Mouse (Mus musculus) lung, postnatal 0 days (tissue): ENCODE measurements around the gene Ap3b2. TPM values are rescaled to one million over a fixed set of nuclear protein-coding genes. Genes with fewer than 3 reads are reported as not detected.
A peak's percentile ranks its signal among the peaks of the same experiment; 100 is the strongest.

Source experiments
- ATAC-seq: fragments of 200-750 bp; cut with Nextera tagmentation; 2 replicates; pipeline ENCODE4 v1.8.0; 2017; ENCODE audit warnings: moderate library complexity
- DNase-seq: peaks from one replicate; pipeline ENCODE4 v3.0.0-alpha.2; 2016; ENCODE audit warnings: low spot score
- H3K27ac ChIP-seq: fragments of 300-500 bp; sonication (generic); 2 replicates; pipeline ENCODE4 v1.5.1; 2014; ENCODE audit warnings: antibody characterized with exemption, mild to moderate bottlenecking, low read length, mixed read lengths
- H3K27me3 ChIP-seq: fragments of 300-500 bp; sonication (generic); replicated peaks from 2 replicates; pipeline ENCODE4 v1.6.1; 2014; ENCODE audit warnings: low read length, mixed read lengths; ENCODE audit not compliant: insufficient read depth
- H3K36me3 ChIP-seq: fragments of 300-500 bp; sonication (generic); 2 replicates; pipeline ENCODE4 v1.6.1; 2014; ENCODE audit warnings: low read length, mixed read lengths; ENCODE audit not compliant: insufficient read depth
- H3K4me1 ChIP-seq: fragments of 300-500 bp; sonication (generic); 2 replicates; pipeline ENCODE4 v1.6.1; 2014; ENCODE audit warnings: antibody characterized with exemption, low read depth, low read length, mixed read lengths; ENCODE audit not compliant: insufficient read depth
- H3K4me2 ChIP-seq: fragments of 300-500 bp; sonication (generic); replicated peaks from 2 replicates; pipeline ENCODE4 v1.6.1; 2014; ENCODE audit warnings: low read depth, mild to moderate bottlenecking, low read length, moderate library complexity, mixed read lengths
- H3K4me3 ChIP-seq: fragments of 300-500 bp; sonication (generic); 2 replicates; pipeline ENCODE4 v1.5.1; 2014; ENCODE audit warnings: low read depth, low read length
- H3K9ac ChIP-seq: fragments of 300-500 bp; sonication (generic); replicated peaks from 2 replicates; pipeline ENCODE4 v1.6.1; 2014; ENCODE audit warnings: low read depth, mild to moderate bottlenecking
- H3K9me3 ChIP-seq: fragments of 300-500 bp; sonication (generic); 2 replicates; pipeline ENCODE4 v1.6.1; 2016; ENCODE audit warnings: low read length, mixed read lengths
- CTCF ChIP-seq: IDR thresholded peaks from 2 replicates; pipeline ENCODE4 v1.5.1; 2016; ENCODE audit warnings: antibody characterized with exemption, mild to moderate bottlenecking
- EP300 ChIP-seq: IDR thresholded peaks from 2 replicates; pipeline ENCODE4 v1.6.1; 2016; ENCODE audit warnings: antibody characterized with exemption, mild to moderate bottlenecking, control low read depth
- WGBS: fragments of 180-500 bp; shearing (Covaris S2); extraction: QIAGEN DNeasy Blood & Tissue Kit; methylation state at CpG from one replicate; pipeline ENCODE4 v1.1.7; 2014; 5-methylcytosine and 5-hydroxymethylcytosine counted together
- polyA plus RNA-seq: library from polyadenylated mRNA; unstranded; fragments of >200 nt; fragmentation: Nextera tagmentation; extraction: Ambion mirVana; gene quantifications from 2 replicates; pipeline ENCODE4 v1.2.1, GENCODE M21; 2015

The Ap3b2 gene
- polyA plus RNA-seq, 1 experiment from 2014 or later, result 0.12 TPM

- Histone ChIP-seq H3K36me3 (peaks cover 18% of the 10 kb centered on the region), H3K27ac (no peak overlapping the region), H3K4me2 (no peak overlapping the region), H3K4me1 (no peaks in the 10 kb centered on the region), H3K27me3 (no peaks in the 10 kb centered on the region), H3K9ac (no peak overlapping the region), H3K9me3 (no peaks in the 10 kb centered on the region), H3K4me3 (no peak overlapping the region)
- ATAC-seq, result no peak
- no peak for DNase-seq
- no peak for TF ChIP-seq EP300
- TF ChIP-seq CTCF, result no peak
- 80% methylated on average over 4 of the region's 4 CpGs for WGBS
Measured at GRCm38 (mm10) chr7:81536478-81536877, 42.8 kb upstream of the Ap3b2 start.

- no peaks in the 10 kb centered on the region for H3K4me1 ChIP-seq
- DNase-seq, result no peak
- ATAC-seq, result no peak
- no peak overlapping the region for H3K4me2 ChIP-seq
- H3K27ac ChIP-seq, result no peak overlapping the region
- peaks cover 18% of the 10 kb centered on the region for H3K36me3 ChIP-seq
- H3K9me3 ChIP-seq, result no peaks in the 10 kb centered on the region
- no peak overlapping the region for H3K4me3 ChIP-seq
- no peaks in the 10 kb centered on the region for H3K27me3 ChIP-seq
- H3K9ac ChIP-seq, result no peak overlapping the region
- 89% methylated on average over 1 of the region's 1 CpGs for WGBS
- TF ChIP-seq CTCF, result no peak
- TF ChIP-seq EP300, result no peak
Measured at GRCm38 (mm10) chr7:81531462-81531861, 37.7 kb upstream of the Ap3b2 start.

GRCm38 (mm10) chr7:81528918-81529317 lies 35.2 kb upstream of the Ap3b2 start:
- Histone ChIP-seq H3K27ac (no peak overlapping the region), H3K9ac (no peak overlapping the region), H3K4me2 (no peak overlapping the region), H3K9me3 (no peaks in the 10 kb centered on the region), H3K4me1 (peaks cover 5% of the 10 kb centered on the region; the same call in 1 of the 2 replicates), H3K36me3 (peaks cover 12% of the 10 kb centered on the region; the same call in 1 of the 2 replicates), H3K27me3 (no peaks in the 10 kb centered on the region), H3K4me3 (no peak overlapping the region)
- no peak for TF ChIP-seq CTCF
- TF ChIP-seq EP300, result no peak
- 71% methylated on average over 8 of the region's 8 CpGs for WGBS
- DNase-seq, result no peak
- ATAC-seq, result no peak

GRCm38 (mm10) chr7:81523663-81524017 lies 29.9 kb upstream of the Ap3b2 start:
- Histone ChIP-seq H3K9me3 (no peaks in the 10 kb centered on the region), H3K4me1 (peaks cover 5% of the 10 kb centered on the region; the same call in 1 of the 2 replicates), H3K36me3 (no peaks in the 10 kb centered on the region), H3K27me3 (no peaks in the 10 kb centered on the region), H3K4me3 (peak overlapping the region; percentile 68), H3K27ac (peak overlapping the region; percentile 88), H3K4me2 (peak overlapping the region; percentile 77), H3K9ac (peak overlapping the region; percentile 43)
- ATAC-seq (no peak), DNase-seq (no peak)
- 5% methylated on average over 13 of the region's 13 CpGs for WGBS
- no peak for TF ChIP-seq EP300
- no peak for TF ChIP-seq CTCF

- H3K9ac ChIP-seq, result peak overlapping the region; percentile 43
- DNase-seq, result peak; percentile 98
Measured at GRCm38 (mm10) chr7:81523008-81523662, 29.4 kb upstream of the Ap3b2 start.

GRCm38 (mm10) chr7:81516154-81517030 lies 22.7 kb upstream of the Ap3b2 start:
- Histone ChIP-seq H3K9ac (no peak overlapping the region), H3K27ac (no peak overlapping the region), H3K9me3 (no peaks in the 10 kb centered on the region), H3K4me2 (no peak overlapping the region), H3K4me3 (no peak overlapping the region), H3K27me3 (no peaks in the 10 kb centered on the region), H3K4me1 (no peaks in the 10 kb centered on the region), H3K36me3 (no peaks in the 10 kb centered on the region)
- ATAC-seq (no peak), DNase-seq (no peak)
- 54% methylated on average over 6 of the region's 6 CpGs for WGBS
- no peak for TF ChIP-seq EP300
- no peak for TF ChIP-seq CTCF

More at GRCm38 (mm10) chr7:81523008-81523662, 29.4 kb upstream of the Ap3b2 start:
- Histone ChIP-seq H3K4me3 (peak overlapping the region; percentile 68), H3K27ac (peak overlapping the region; percentile 88), H3K4me2 (peak overlapping the region; percentile 77), H3K27me3 (no peaks in the 10 kb centered on the region), H3K4me1 (peaks cover 5% of the 10 kb centered on the region; the same call in 1 of the 2 replicates), H3K36me3 (no peaks in the 10 kb centered on the region), H3K9me3 (no peaks in the 10 kb centered on the region)
- TF ChIP-seq CTCF, result no peak; the same call in none of the 2 replicates
- TF ChIP-seq EP300, result no peak
- under 1% methylated on average over 31 of the region's 31 CpGs for WGBS
- peak; percentile 99 for ATAC-seq
